Mouse (Mus musculus) CH12.LX (cell line): ENCODE results near the gene Gucy2d. TPM values are rescaled to one million over a fixed set of nuclear protein-coding genes. Genes with fewer than 3 reads are reported as not detected.

Source experiments
- DNase-seq: peaks from one replicate; pipeline ENCODE4 v3.0.0-alpha.2; 2013; ENCODE audit errors: extremely low read depth
- H3K27ac ChIP-seq: 2 replicates; pipeline ENCODE4 v1.5.1; 2012; ENCODE audit warnings: low read depth, mild to moderate bottlenecking, control low read depth, moderate library complexity; ENCODE audit not compliant: insufficient read depth
- H3K27me3 ChIP-seq: replicated peaks from 2 replicates; pipeline ENCODE3; 2012; ENCODE audit warnings: inconsistent platforms
- H3K36me3 ChIP-seq, 2 experiments: replicated peaks in 1 of 2; 2 replicates each; pipeline versions ENCODE3 to v1.6.1; 2012; ENCODE audit warnings: inconsistent platforms in 1 of 2, low read length in 1 of 2, mild to moderate bottlenecking in 1 of 2, mixed read lengths in 1 of 2, moderate library complexity in 1 of 2; ENCODE audit not compliant: control insufficient read depth in 1 of 2, insufficient read depth in 1 of 2
- H3K4me1 ChIP-seq, 2 experiments: 2 replicates each; pipeline ENCODE4 v1.6.1; 2012; ENCODE audit warnings: inconsistent platforms in 1 of 2, moderate library complexity in 1 of 2; ENCODE audit not compliant: insufficient read depth in 2 of 2, control insufficient read depth in 1 of 2
- H3K4me2 ChIP-seq: 2 replicates; pipeline ENCODE4 v1.6.1; 2012; ENCODE audit warnings: low read depth, mild to moderate bottlenecking, control low read depth; ENCODE audit not compliant: poor library complexity, insufficient read depth, severe bottlenecking
- H3K4me3 ChIP-seq, 3 experiments: fragments of 150-350 bp in 1 of 3; sonication (generic) in 1 of 3; replicated peaks in 1 of 3; 2 replicates each; pipeline versions ENCODE3 to v1.5.1; 2011 to 2012; ENCODE audit warnings: low read depth in 2 of 3, low read length in 2 of 3, mild to moderate bottlenecking in 2 of 3, moderate library complexity in 2 of 3, control low read depth in 1 of 3, improper control_type of control experiment in 1 of 3, inconsistent platforms in 1 of 3, mixed read lengths in 1 of 3; ENCODE audit not compliant: poor library complexity in 1 of 3
- H3K79me2 ChIP-seq: replicated peaks from 2 replicates; pipeline ENCODE4 v1.6.1; 2012; ENCODE audit warnings: mild to moderate bottlenecking, moderate library complexity; ENCODE audit not compliant: control insufficient read depth, poor library complexity, insufficient read depth, severe bottlenecking; ENCODE audit errors: extremely low read depth
- H3K9ac ChIP-seq: 2 replicates; pipeline ENCODE4 v1.6.1; 2012; ENCODE audit warnings: low read depth, mild to moderate bottlenecking, control low read depth, moderate library complexity; ENCODE audit not compliant: insufficient read depth
- H3K9me3 ChIP-seq: replicated peaks from 2 replicates; pipeline ENCODE3; 2012; ENCODE audit warnings: low read length, inconsistent platforms, mixed read lengths
- BHLHE40 ChIP-seq: IDR thresholded peaks from 2 replicates; pipeline ENCODE4 v1.6.1; 2011; ENCODE audit warnings: mild to moderate bottlenecking, low read depth, low read length, improper control_type of control experiment
- CHD1 ChIP-seq: IDR thresholded peaks from 2 replicates; pipeline ENCODE4 v1.6.1; 2012; ENCODE audit warnings: low read depth, low read length, improper control_type of control experiment, inconsistent platforms
- CTCF ChIP-seq, 2 experiments: IDR thresholded peaks in 1 of 2; conservative IDR thresholded peaks in 1 of 2; 2 replicates each; pipeline ENCODE4 v1.5.1; 2011 to 2012; ENCODE audit warnings: low read depth in 2 of 2, low read length in 2 of 2, improper control_type of control experiment in 1 of 2, inconsistent platforms in 1 of 2, mild to moderate bottlenecking in 1 of 2, moderate library complexity in 1 of 2
- E2F4 ChIP-seq: IDR thresholded peaks from 2 replicates; pipeline ENCODE4 v1.6.1; 2011; ENCODE audit warnings: low read depth, low read length, improper control_type of control experiment; ENCODE audit not compliant: insufficient replicate concordance
- GABPA ChIP-seq: IDR thresholded peaks from 2 replicates; pipeline ENCODE4 v1.6.1; 2012; ENCODE audit warnings: low read depth, low read length, improper control_type of control experiment, inconsistent platforms; ENCODE audit not compliant: insufficient replicate concordance
- HCFC1 ChIP-seq: IDR thresholded peaks from 2 replicates; pipeline ENCODE4 v1.6.1; 2012; ENCODE audit warnings: low read depth, mild to moderate bottlenecking, inconsistent platforms, low read length, improper control_type of control experiment
- IRF4 ChIP-seq: IDR thresholded peaks from 2 replicates; pipeline ENCODE4 v1.6.1; 2014; ENCODE audit warnings: low read depth, mild to moderate bottlenecking, inconsistent platforms, low read length, improper control_type of control experiment
- JUND ChIP-seq: conservative IDR thresholded peaks from 2 replicates; pipeline ENCODE4 v1.6.1; 2011; ENCODE audit warnings: low read depth, low read length, improper control_type of control experiment
- KAT2A ChIP-seq: IDR thresholded peaks from 2 replicates; pipeline ENCODE4 v1.6.1; 2012; ENCODE audit warnings: low read length, improper control_type of control experiment, inconsistent platforms; ENCODE audit not compliant: insufficient replicate concordance
- MAFK ChIP-seq: IDR thresholded peaks from 2 replicates; pipeline ENCODE4 v1.6.1; 2011; ENCODE audit warnings: low read length, improper control_type of control experiment; ENCODE audit not compliant: insufficient replicate concordance
- MAZ ChIP-seq: IDR thresholded peaks from 2 replicates; pipeline ENCODE4 v1.6.1; 2012; ENCODE audit warnings: low read depth, mild to moderate bottlenecking, inconsistent platforms, low read length, improper control_type of control experiment, moderate library complexity
- NELFE ChIP-seq: IDR thresholded peaks from 2 replicates; pipeline ENCODE4 v1.6.1; 2011; ENCODE audit warnings: low read depth, low read length, improper control_type of control experiment
- PAX5 ChIP-seq: IDR thresholded peaks from 2 replicates; pipeline ENCODE4 v1.6.1; 2012; ENCODE audit warnings: low read length, inconsistent platforms, mixed read lengths
- POLR2A ChIP-seq: IDR thresholded peaks from 2 replicates; pipeline ENCODE4 v1.6.1; 2011; ENCODE audit warnings: low read depth, mild to moderate bottlenecking, improper control_type of control experiment, low read length
- RCOR1 ChIP-seq: conservative IDR thresholded peaks from 2 replicates; pipeline ENCODE4 v1.6.1; 2012; ENCODE audit warnings: low read depth, mild to moderate bottlenecking, inconsistent platforms, low read length, improper control_type of control experiment
- SIN3A ChIP-seq: IDR thresholded peaks from 2 replicates; pipeline ENCODE4 v1.6.1; 2012; ENCODE audit warnings: low read length, improper control_type of control experiment, inconsistent platforms
- UBTF ChIP-seq: IDR thresholded peaks from 2 replicates; pipeline ENCODE4 v1.6.1; 2012; ENCODE audit warnings: low read depth, mild to moderate bottlenecking, inconsistent platforms, low read length, improper control_type of control experiment, moderate library complexity
- USF1 ChIP-seq: IDR thresholded peaks from 2 replicates; pipeline ENCODE4 v1.6.1; 2014; ENCODE audit warnings: low read depth, mild to moderate bottlenecking, inconsistent platforms, low read length, improper control_type of control experiment
- USF2 ChIP-seq: conservative IDR thresholded peaks from 2 replicates; pipeline ENCODE4 v1.6.1; 2011; ENCODE audit warnings: low read depth, low read length, improper control_type of control experiment
- ZNF384 ChIP-seq: IDR thresholded peaks from 2 replicates; pipeline ENCODE4 v1.6.1; 2012; ENCODE audit warnings: low read depth, low read length, improper control_type of control experiment, inconsistent platforms
- dilution Hi-C: fragments of 300-500 bp; cut with MboI; formaldehyde crosslinking; loops from 2 replicates; pipeline ENCODE4 v1.14.3; 2020; ENCODE audit warnings: low sequenced_read_pairs; ENCODE audit not compliant: extremely low pct_unique_long_range_greater_than_20kb, extremely low pct_ligation_motif_present
- in situ Hi-C: fragments of 300-500 bp; cut with MboI; formaldehyde crosslinking; loops from 3 replicates; pipeline ENCODE4 v1.14.3; 2019; ENCODE audit warnings: low sequenced_read_pairs, low pct_ligation_motif_present, low pct_unique_long_range_greater_than_20kb, mixed read lengths
- polyA plus RNA-seq: library from polyadenylated mRNA; unstranded; fragments of >175 nt; gene quantifications from 2 replicates; pipeline ENCODE4 v1.2.1, GENCODE M21; 2012; ENCODE audit warnings: low read depth; ENCODE audit not compliant: insufficient read length
- total RNA-seq, 2 experiments: library from RNA; depleted of rRNA; stranded (reverse); fragments of 300-350 nt in 1 of 2; fragments of >200 nt in 1 of 2; gene quantifications; 2 replicates each; pipeline ENCODE4 v1.2.3; 2012 to 2014

Gucy2d gene
- total and polyA plus RNA-seq, 3 experiments, result not detected

- in situ Hi-C loops, result no loop called here
- peaks cover 44% of the 10 kb centered on the region for H3K27me3 ChIP-seq
- H3K9me3 ChIP-seq, result no peaks in the 10 kb centered on the region
- no peak overlapping the region for H3K4me2 ChIP-seq
- H3K4me1 ChIP-seq, result no peaks in the 10 kb centered on the region
- TF ChIP-seq POLR2A, result no peak
- TF ChIP-seq BHLHE40, result no peak
- TF ChIP-seq HCFC1, result no peak
- no peak for TF ChIP-seq USF2
- TF ChIP-seq CHD1, result no peak
- TF ChIP-seq MAZ, result no peak
- no peak for TF ChIP-seq GABPA
- no peak for TF ChIP-seq KAT2A
- no peak overlapping the region for H3K27ac ChIP-seq
- dilution Hi-C loops, result no loop called here
- H3K36me3 ChIP-seq, result no peaks in the 10 kb centered on the region
- DNase-seq, result no peak
- H3K9ac ChIP-seq, result no peak overlapping the region
- H3K4me3 ChIP-seq, result no peak overlapping the region
- no peaks in the 10 kb centered on the region for H3K79me2 ChIP-seq
Measured at GRCm38 (mm10) chr7:98454397-98455120, 14.3 kb downstream of the Gucy2d start.

- no peak for DNase-seq
- Histone ChIP-seq H3K4me2 (no peak overlapping the region), H3K9me3 (no peaks in the 10 kb centered on the region), H3K4me3 (no peak overlapping the region), H3K27me3 (peaks cover 81% of the 10 kb centered on the region), H3K9ac (no peak overlapping the region), H3K36me3 (no peaks in the 10 kb centered on the region), H3K27ac (no peak overlapping the region), H3K4me1 (no peaks in the 10 kb centered on the region), H3K79me2 (no peaks in the 10 kb centered on the region)
- dilution Hi-C loops, result no loop called here
- no peak for TF ChIP-seq PAX5
- no peak for TF ChIP-seq JUND
- TF ChIP-seq UBTF, result no peak
- no peak for TF ChIP-seq HCFC1
- no peak for TF ChIP-seq CTCF (conservative IDR thresholded peaks at IDR 0.05 in 1 of 2, IDR thresholded peaks at IDR 0.05 in 1 of 2; ENCODE audit: low read depth in 2 of 2, low read length in 2 of 2)
- no peak for TF ChIP-seq POLR2A
- no peak for TF ChIP-seq SIN3A
- TF ChIP-seq MAZ, result no peak
- TF ChIP-seq ZNF384, result no peak
- TF ChIP-seq RCOR1, result no peak
- no peak for TF ChIP-seq IRF4
- no peak for TF ChIP-seq E2F4
- no peak for TF ChIP-seq NELFE
- no peak for TF ChIP-seq MAFK
- TF ChIP-seq USF1, result no peak
- in situ Hi-C loops, result no loop called here
Measured at GRCm38 (mm10) chr7:98460319-98460718, 20.1 kb downstream of the Gucy2d start.
